9 mouse cellular contexts compared by ENCODE assay signal in genomic region chr19:40431969-40432368, GRCm38 (mm10).
DNase-seq lines count a peak whose midpoint lies in the region; ATAC-seq and TF ChIP-seq lines count a peak whose summit lies in the region.
"Had no signal": no experiment of that assay in that cellular context is flagged by ENCODE, and none has a peak within 500 bp of the region (broad histone marks: within the 10 kb centered on the region; RNA-seq: fewer than 3 reads in every experiment).

No protein-coding gene starts in this region.

- no peaks in the 10 kb centered on the region for H3K27me3 ChIP-seq in hindbrain, embryonic 11.5 days (ENCODE audit: control insufficient read depth, insufficient read depth, low read length)
- H3K27me3 ChIP-seq: forebrain, embryonic 12.5 days had no signal

- H3K9ac ChIP-seq in hindbrain, embryonic 11.5 days (ENCODE audit: low read depth, low read length): no peak overlapping the region
- H3K9ac ChIP-seq: forebrain, embryonic 12.5 days had no signal

- ATAC-seq in hindbrain, embryonic 11.5 days (ENCODE audit: low FRiP score): no peak

- H3K4me3 ChIP-seq in gastrocnemius, adult 2 months: no peak overlapping the region
- H3K4me3 ChIP-seq in hindbrain, embryonic 11.5 days (ENCODE audit: low read depth, low read length): no peak overlapping the region
- H3K4me3 ChIP-seq: forebrain, embryonic 12.5 days had no signal

- H3K9me3 ChIP-seq in hindbrain, embryonic 11.5 days (ENCODE audit: control insufficient read depth, low read length): no peaks in the 10 kb centered on the region
- H3K9me3 ChIP-seq: forebrain, embryonic 12.5 days had no signal

- H3K36me3 ChIP-seq in hindbrain, embryonic 11.5 days (ENCODE audit: control insufficient read depth, insufficient read depth, low read length): no peaks in the 10 kb centered on the region
- H3K36me3 ChIP-seq: forebrain, embryonic 12.5 days had no signal

- no peak overlapping the region for H3K4me2 ChIP-seq in hindbrain, embryonic 11.5 days (replicated peaks; ENCODE audit: low read depth, low read length)
- H3K4me2 ChIP-seq: forebrain, embryonic 12.5 days had no signal

- H3K4me1 ChIP-seq in hindbrain, embryonic 11.5 days (replicated peaks; ENCODE audit: control insufficient read depth, insufficient read depth, low read length): 0 out of 2 replicates have a peak, but pooled peaks cover 3% of the 10 kb centered on the region

- TF ChIP-seq CTCF in gastrocnemius, adult 2 months (IDR thresholded peaks at IDR 0.05): no peak

- 86% methylated on average over 4 of the region's 4 CpGs for WGBS in hindbrain, embryonic 11.5 days

- peak overlapping the region; percentile 88 for H3K27ac ChIP-seq in gastrocnemius, adult 2 months
- no peak overlapping the region for H3K27ac ChIP-seq in hindbrain, embryonic 11.5 days (ENCODE audit: low read depth, low read length)

- intact Hi-C loops in gastrocnemius, adult 2 months (cut with DNase I): loop anchor here (2.0 to 5.0 kb wide), 2 partner anchors 40 to 55 kb away; no protein-coding TSS in a partner anchor
- intact Hi-C loops in heart, postnatal 36 days (cut with DNase I): loop anchor here (2.0 kb wide), 2 partner anchors 59 to 65 kb away; no protein-coding TSS in a partner anchor
- intact Hi-C loops in left cerebral cortex, postnatal 14 days (cut with DNase I): loop anchor here (5.0 kb wide), 1 partner anchor 35 kb away; no protein-coding TSS in a partner anchor

- DNase-seq in gastrocnemius, adult 2 months: peak; percentile 60
- DNase-seq in gastrocnemius, adult 8-10 months (ENCODE audit: low spot score in 2 of 2): no peak
- DNase-seq in 3T3-L1 (ENCODE audit: low read depth, low spot score): peak; percentile 43
- peak; percentile 84 to 92 for DNase-seq in heart, adult 18-20 months
- peak; percentile 43 to 56 for DNase-seq in heart, postnatal 36 days
- no peak for DNase-seq in left cerebral cortex, postnatal 14 days (ENCODE audit: low spot score in 2 of 2)
- DNase-seq in Muller cell, postnatal 12 days (ENCODE audit: inconsistent ontology term): no peak
- DNase-seq in hindbrain, embryonic 11.5 days (ENCODE audit: low spot score): no peak

Comparison
In these comparisons a context has a peak if more than half of its experiments do, and no peak if none do; other contexts are left out.
1. DNase-seq: peak in gastrocnemius, adult 2 months (single experiment), 3T3-L1 (single experiment), heart, adult 18-20 months (2 of 2) and heart, postnatal 36 days (2 of 2); none in gastrocnemius, adult 8-10 months (0 of 2), left cerebral cortex, postnatal 14 days (0 of 2), Muller cell, postnatal 12 days (single experiment) and hindbrain, embryonic 11.5 days (single experiment).